Mouse (Mus musculus) 3134 (cell line): ENCODE measurements around the gene Astn1.

Experiments used
- DNase-seq: peaks from one replicate; pipeline ENCODE4 v3.0.0-alpha.2; 2011; ENCODE audit warnings: low spot score; ENCODE audit not compliant: insufficient read length; ENCODE audit errors: extremely low read depth

Astn1 gene

DNA sequence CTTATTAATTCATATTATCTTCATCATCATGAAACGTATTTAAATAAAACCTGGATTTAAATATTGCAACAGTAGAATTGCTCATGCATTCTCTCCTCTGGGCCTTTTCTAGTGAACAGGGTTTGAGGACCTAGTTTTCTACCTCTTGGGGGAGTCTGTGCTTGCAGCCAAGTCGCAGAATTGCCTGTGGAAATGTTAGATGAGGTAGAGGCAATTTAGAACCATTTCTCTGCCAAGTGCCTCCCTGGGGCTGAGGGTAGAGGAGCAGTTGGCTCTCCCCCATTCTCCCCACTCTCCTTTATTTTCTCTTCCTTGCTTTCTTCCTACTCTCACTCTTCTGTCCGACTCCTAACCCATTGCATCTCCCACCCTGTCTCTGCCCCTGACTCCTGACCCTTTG, 49.1 kb downstream of the Astn1 start:
- no peak for DNase-seq

DNA sequence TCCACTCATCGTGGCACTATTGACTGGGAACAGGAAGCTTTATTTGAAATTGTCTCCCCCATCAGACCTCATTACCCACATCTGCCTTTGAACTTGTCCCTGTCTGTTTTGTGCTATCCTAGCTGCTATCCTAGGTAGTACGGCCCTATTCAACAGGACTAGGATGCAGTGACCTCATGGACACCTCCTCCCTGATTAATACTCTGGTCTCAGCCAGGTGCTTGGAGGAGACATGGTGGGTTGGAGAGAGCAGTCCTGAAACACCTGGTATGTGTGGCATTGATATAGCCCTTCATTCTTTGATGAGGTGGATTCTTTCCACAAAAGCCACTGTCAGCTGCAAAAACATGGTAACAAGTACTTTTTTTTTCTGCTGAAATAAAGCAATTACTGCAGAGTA, 52.1 kb downstream of the Astn1 start:
- no peak for DNase-seq

DNA sequence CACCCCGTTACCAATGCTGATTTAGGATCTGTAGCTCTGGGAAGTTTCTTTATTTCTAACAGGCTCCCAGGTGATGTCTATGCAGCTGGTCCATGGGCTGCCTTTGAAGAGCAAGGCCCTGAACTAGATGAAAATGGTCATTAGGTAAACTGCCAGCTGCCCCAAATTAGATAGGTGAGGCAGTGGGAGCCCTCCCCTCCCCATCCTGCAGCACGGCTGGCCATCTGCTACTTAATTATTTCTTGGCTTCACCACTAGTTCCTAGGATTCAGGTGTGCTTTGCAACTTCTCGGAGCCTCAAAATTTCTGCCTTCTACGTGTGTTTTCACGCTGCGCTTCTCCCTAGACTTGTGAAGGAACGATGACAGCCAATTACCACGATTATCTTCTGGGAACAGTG, 59.4 kb downstream of the Astn1 start:
- no peak for DNase-seq

DNA sequence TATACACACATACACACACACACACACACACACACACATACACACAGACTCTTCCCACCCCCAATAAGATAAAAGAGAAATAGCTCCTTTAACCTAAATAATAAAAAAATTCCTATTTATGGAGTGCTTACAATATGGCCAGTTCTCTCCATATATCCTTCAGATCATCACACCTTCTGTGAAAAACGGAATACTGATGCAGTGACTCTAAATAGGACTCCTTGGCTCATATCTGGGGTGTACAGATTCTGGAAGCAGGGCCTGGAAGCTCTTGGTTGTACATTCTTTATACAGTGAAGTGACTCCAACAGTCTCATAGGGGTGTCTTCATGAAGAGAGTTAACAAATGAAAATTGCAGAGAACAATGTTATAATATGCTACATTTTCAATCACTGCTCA, 60.7 kb downstream of the Astn1 start:
- no peak for DNase-seq

DNA sequence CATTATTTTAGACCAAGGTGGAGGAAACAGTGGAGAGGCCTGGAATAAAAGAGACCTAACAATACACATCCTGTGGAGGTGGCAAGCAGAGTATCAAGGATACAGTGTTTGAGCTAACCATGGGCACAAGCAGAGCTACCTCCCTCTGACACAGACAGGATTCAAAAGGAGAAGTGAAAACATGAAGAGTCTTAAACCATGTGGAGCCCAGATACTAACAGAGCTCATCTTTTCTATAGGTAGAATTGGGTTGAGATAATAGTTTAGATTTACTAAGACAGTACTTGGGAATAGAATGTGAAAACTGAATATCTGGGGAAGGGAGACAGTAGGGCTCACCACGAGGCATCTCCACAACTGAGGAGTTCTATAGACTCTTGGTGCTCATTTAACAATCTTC, 84.0 kb downstream of the Astn1 start:
- DNase-seq, result no peak

DNA sequence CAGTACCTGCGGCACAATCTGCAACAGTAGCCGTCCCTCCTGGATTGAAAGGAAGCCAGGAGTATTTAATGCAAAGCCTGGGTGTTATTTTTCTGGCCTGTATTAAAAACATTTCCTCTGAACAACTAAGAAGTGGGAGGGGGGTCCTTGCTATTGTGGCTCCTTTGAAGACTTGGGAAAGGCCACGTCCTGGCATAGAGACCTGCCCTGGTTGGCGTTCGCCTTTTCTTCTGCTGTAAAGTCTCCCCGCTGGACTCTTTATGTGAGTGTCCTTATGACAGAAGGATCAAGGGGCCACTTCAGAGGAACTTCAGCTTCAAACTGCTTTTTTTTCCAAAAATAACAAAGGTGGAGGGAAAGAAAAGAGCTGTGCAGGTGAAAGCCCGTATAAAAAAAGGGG, 85.9 kb downstream of the Astn1 start:
- DNase-seq, result no peak

DNA sequence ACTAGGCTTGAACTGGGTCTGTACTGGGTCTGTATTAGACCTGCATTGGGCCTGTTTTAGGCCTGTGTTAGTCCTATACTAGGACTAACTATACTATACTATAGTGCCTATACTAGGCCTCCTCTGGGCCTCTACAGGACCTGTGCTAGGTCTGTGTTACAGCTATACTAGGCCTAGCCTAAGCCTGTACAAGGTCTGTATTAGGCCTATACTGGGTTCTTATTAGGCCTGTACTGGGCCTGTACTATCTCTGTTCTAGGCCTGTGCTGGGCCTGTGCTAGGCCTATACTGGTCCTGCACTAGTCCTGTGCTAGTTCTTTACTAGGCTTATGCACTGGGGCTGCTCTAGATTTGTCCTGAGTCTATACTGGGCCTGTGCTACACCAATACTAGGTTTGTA, 90.6 kb downstream of the Astn1 start:
- DNase-seq, result no peak

DNA sequence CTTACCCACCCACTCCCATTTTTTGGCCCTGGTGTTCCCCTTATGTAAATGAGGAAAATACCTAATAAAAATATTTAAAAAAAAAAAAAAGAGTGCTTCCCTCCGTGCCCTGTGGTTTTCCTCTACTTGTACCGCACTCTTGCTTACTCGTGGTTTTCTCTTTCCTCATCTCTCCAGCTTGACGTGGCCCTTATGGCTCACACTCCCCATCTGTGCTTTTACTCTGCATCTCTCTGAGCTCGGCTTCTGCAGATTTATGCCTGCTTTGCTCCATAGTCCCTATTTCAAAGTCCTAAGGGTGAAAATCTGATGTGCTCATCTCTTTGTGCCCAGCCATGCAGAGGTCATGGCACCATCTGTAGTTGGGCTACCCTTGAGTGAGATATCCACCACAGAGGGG, 91.5 kb downstream of the Astn1 start:
- DNase-seq, result no peak

DNA sequence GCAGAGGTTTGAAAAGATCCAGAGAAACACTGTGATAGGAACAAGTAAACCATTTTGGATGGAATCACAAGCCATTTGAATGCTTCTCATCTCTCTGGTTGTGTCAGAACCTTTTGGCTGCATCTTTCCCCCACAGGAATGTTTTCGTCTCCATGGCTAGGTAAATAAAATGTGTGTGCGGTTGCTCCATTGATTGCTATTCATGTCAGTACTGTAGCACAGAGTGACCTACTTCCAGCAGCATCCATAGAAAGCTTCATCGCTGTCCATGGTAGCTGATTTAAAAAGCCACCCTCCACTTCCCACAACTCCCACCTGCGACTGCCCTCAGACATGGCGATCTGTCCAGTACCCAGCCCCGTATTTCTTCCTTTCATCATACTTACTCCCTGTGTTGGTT, 101.9 kb downstream of the Astn1 start:
- DNase-seq, result no peak

DNA sequence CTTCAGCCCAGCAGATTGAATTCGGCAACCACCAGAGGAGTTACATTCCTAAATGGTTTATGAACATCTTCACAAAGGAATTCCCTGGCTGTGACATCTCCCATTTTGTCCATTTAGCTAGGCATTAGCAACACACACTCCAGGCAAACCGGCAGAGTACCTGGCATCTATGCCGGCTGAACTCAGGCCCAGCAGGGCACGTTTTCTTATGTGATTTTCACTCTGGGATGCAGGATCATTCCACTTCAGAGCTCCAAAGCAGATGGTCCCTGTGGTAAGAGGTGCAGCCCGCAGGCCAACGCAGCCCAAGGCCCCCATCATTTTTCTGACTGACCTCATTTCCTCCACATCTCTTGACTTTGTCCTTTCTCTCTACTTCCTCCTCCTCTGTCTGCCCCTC, 103.2 kb downstream of the Astn1 start:
- no peak for DNase-seq

DNA sequence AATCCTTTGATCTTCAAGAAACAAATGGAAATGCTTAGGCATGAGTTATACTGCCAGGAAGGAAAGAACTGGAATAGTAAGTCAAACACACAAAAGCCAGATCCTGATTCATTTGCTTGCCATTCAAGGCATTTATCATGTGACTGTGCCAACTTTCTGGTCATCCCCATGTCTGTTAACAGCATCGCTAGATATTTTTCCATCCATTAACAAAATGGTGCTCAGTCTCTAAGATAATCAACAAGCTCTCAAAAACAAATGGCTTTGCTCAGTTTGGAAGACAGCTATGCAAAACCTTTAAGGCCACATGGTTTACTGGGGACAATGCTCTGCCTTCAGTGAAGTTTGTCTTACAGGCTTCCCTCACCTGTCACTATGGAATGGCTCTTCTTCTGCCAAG, 115.8 kb downstream of the Astn1 start:
- DNase-seq, result no peak

DNA sequence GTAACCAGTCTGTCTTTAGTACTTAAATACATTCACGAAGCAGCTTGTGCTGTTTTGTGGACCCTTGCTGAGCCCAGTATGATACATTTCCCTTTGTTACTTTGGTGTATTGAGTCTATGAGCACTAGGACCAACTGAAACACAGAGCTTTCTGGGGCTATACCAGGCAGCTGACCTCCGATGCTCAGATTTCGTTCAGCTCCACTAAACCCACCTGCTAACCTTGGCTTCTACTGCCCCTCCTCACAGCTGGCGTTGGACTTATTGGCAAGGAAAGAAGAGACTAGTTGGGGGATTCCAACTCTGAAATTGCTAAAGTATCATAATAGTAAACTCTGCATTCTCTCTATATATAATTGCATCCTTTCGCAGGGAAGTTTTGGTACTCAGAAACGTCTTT, 118.2 kb downstream of the Astn1 start:
- no peak for DNase-seq

DNA sequence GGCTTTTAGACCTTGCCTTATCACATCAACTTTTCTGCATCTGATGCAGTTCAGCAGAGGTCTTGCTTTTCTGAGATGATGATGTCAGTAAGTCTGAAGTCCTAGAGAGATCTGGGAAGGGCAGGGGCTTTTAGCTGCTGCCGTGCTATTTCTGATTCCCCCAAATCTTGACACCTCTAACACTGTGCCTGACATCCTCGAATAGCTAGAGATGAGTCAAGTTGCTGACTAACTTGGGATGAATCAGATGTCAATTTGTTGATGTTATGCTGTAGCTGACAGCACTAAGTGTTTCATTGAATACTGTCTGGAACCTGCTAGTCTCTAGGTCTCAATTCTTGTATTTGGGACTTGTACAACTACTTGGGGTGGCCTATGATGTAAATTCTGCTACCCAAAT, 121.7 kb downstream of the Astn1 start:
- DNase-seq, result no peak

DNA sequence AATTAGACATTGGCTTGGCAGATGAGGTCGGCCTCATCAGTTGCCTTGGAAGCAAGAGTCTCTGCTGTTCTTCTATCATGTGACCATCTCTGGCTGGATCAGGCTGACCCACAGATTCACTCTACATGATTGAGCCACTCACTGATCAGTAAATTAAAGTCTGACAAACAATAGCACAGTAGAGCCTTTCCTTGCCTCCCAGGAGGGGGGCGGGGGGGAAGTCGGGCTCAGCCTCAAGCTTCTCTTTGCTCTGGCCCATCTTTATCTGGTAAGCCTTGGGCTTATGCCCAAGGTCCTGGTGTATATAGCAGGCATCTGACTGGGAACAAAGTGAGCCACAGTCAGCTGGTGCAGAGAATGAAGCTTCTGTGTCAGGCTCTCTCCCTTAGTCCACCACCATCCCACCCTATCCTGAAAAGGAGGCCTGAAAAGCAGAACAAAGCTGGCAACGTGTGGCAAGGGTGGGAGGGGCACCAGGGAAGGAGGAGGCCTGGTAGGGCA, 127.5 kb downstream of the Astn1 start:
- no peak for DNase-seq

DNA sequence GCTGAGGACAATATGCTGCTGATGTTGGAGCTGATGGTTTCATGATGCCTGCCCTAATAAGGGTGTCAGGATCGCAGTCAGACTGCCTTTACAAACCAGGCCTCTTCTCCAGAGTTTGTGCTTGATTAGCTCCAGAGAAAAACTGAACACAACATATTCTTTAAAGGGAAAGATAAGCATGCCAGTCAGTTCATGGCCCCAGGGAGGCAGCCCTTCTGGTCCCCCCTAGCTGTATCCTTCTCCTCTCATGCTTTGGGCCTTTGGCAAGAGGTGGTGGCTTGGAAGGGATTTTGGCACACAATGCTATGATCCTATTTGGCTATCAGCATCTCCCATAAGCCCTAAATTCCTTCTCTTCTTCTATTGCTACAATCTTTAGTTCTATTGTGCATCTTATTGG, 128.1 kb downstream of the Astn1 start:
- DNase-seq, result no peak

DNA sequence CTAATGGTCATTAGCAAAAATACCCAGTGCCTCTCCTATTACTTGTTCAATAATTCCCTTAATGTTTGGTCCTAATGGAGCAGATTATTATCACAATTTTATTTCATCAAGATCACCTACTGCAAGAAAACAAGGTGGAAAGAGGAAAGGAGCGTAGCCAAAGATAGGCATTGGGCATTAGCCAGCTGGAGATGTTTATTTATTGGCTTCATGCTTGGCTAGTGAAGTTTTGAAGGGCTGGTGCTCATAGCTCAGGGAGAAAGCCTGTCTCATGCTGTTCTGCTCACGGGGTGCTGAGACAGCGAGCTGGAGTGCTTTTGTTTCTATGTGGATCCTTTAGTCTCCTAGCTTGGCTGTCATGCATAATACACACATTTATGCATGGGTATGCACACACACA, 131.2 kb downstream of the Astn1 start:
- DNase-seq, result no peak

DNA sequence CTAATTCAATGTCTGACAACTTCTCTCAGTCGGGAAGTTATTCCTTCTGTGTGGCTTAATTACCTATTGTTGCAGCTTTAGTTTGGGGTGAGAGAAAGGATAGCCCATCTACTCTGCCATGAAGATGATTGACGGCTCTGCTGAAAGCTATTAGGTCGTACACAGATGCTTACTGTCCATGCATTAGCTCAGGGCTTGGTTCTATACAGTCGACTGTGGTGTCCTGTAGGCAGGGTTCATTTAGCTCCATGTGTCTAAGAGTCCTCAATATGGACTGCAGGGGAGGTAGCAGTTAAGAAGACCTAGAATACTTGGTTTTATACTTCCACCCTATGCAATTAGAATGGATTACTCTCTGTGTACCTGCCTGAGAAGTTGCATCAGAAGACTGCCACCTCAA, 138.1 kb downstream of the Astn1 start:
- DNase-seq, result no peak

DNA sequence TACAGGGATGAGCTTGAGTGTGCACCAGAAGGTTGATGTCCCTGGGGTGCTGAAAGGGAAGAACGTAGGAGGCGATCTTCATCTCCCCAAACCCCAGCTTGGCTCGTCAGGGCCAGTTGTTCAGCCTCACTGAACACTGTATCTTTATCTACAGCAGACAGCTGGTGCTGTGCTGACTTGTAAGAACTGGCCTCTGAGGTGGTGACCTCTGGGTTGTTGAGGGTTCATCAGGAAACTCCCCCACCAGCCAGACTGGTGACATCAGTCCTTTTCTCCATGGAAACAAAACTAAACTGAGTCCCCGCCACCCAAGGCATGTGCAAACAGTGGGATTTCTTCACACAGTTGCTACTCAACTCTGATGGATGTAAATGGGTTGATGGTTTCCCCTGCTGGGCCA, 138.9 kb downstream of the Astn1 start:
- no peak for DNase-seq

DNA sequence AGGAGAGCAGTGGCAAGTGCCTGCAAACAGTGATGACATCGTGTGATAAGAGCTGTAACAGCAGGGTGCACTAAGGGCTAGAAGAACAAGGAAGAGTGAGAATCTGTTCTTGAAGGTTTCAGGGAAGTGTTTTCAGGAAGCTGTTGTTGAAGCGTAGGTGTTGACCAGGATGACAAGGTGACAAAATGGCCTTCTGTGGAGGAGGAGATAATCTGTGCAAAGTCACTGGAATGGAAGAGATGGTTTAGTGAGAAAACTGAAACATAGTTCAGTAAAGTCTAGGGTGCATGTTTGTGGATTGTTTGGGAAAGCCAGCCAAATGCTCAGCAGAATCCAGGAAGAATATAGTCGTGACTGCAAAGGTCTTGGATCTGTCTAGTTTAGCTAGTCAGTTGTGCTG, 145.5 kb downstream of the Astn1 start:
- DNase-seq, result no peak

DNA sequence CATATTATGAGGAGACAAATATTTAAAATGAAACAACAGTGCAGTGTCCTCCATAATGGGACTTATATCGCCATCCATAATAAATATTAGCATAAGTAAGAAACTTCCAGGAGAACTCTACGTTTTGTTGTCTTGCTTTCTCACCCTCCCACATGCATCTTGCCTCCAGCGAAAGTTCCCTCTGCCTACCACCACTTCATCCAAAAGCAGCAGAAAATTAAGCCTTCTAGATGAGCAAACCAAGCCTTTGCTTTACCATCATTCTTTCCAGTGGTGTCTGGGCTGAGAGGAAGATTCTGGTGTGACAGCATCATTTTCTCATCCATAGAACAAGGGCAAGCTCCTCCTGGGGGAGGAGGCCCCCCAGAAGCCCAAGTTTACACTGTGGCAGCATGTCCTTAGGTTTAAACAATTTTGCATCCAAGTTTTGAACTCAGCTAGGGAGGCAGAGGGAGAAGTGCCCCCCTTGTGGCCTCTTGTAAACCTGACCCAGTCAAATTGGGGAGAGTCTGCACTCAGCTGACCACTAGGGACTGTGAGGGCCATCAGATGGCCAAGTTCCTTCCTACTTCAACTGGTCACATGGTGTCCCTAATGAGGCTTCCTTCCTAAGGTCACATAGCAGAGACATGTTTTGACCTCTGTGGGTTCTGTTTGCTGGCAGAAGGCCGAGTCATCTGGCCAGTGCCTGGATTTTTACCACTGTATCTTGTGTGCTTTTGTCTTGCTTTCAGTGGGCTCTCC, 147.2 kb downstream of the Astn1 start:
- DNase-seq, result no peak

DNA sequence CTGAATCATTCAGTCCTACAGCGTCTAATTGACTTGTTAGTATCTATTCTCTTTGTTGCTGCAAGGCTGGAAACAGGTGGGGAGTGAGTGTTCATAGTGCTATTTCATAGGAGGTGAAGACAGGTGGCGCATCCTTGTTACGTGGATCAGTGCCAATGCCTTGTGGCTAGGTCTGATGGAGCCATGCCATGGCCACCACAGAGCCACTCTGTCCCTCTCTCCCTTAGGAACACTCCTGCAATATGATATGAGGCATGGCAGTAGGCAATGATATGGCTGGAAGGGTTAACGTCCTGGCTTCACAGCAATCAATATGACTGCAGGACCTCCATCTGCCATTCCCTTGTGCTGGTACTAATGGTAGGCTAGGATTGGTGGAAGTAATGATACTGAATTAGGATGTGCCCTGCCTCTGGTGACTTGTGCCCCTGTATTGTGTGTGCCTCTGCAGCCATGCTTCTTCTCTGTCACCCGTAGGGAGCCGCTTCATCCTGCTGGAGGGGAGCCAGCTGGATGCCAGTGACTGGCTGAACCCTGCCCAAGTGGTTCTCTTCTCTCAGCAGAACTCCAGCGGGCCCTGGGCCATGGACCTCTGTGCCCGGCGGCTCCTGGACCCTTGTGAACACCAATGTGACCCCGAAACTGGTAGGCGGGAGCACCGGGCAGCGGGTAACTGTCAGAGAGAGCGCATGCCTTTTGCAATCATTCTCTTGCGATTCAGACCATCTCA, 148.6 kb downstream of the Astn1 start:
- no peak for DNase-seq

DNA sequence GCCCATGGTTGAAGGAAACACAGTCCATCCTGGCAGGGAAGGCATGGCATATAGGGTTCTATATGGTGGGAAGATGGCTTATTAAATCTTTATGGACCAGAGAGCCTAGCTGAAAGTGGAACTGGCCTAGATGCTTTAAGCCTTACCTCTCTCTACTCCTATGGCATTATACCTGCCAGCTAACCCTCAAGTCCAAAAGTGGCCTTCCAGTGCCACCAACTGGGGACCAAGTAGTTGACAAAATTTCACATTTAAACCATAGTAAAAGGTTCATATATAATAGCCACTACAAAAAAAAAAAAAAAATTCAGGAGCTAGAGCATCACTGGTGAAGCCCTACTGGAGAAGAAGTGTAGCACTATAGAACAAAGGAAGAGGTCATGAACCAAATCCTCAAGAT, 150.0 kb downstream of the Astn1 start:
- DNase-seq, result no peak
